Mouse (Mus musculus) thymus, adult 2 months (tissue): Measurements from ENCODE around the gene Atp10a. TPM values are rescaled to one million over a fixed set of nuclear protein-coding genes. Genes with fewer than 3 reads are reported as not detected.

Experiments used
- DNase-seq: peaks from one replicate; pipeline ENCODE4 v3.0.0; 2021
- H3K27ac ChIP-seq: fragments of 200-500 bp; 2 replicates; pipeline ENCODE4 v1.5.1; 2012; ENCODE audit warnings: low read length, control low read depth; ENCODE audit not compliant: control insufficient read depth, insufficient read depth
- H3K27me3 ChIP-seq: fragments of 200-500 bp; 2 replicates; pipeline ENCODE4 v1.6.1; 2012; ENCODE audit warnings: mild to moderate bottlenecking, low read length, moderate library complexity, mixed read lengths; ENCODE audit not compliant: control insufficient read depth, insufficient read depth
- H3K36me3 ChIP-seq: fragments of 200-500 bp; 2 replicates; pipeline ENCODE4 v1.6.1; 2012; ENCODE audit warnings: mild to moderate bottlenecking, low read length, moderate library complexity; ENCODE audit not compliant: control insufficient read depth, insufficient read depth
- H3K4me1 ChIP-seq: fragments of 200-500 bp; replicated peaks from 2 replicates; pipeline ENCODE4 v1.6.1; 2012; ENCODE audit warnings: low read length; ENCODE audit not compliant: control insufficient read depth, insufficient read depth
- H3K4me3 ChIP-seq: fragments of 200-500 bp; 2 replicates; pipeline ENCODE4 v1.5.1; 2012; ENCODE audit warnings: mild to moderate bottlenecking, low read length, control low read depth, moderate library complexity; ENCODE audit not compliant: control insufficient read depth, insufficient read depth
- CTCF ChIP-seq: fragments of 200-500 bp; IDR thresholded peaks from 2 replicates; pipeline ENCODE4 v1.5.1; 2012; ENCODE audit warnings: mild to moderate bottlenecking, control low read depth, low read length, moderate library complexity, borderline replicate concordance; ENCODE audit not compliant: control insufficient read depth, poor library complexity, insufficient read depth; ENCODE audit errors: extremely low read depth
- POLR2A ChIP-seq: fragments of 200-500 bp; IDR thresholded peaks from 2 replicates; pipeline ENCODE4 v1.6.1; 2012; ENCODE audit warnings: mild to moderate bottlenecking, low read length, control low read depth, moderate library complexity; ENCODE audit not compliant: control insufficient read depth, poor library complexity, insufficient read depth; ENCODE audit errors: extremely low read depth
- WGBS: fragments of 180-500 bp; shearing (Covaris S2); methylation state at CpG from one replicate; pipeline ENCODE4 v1.1.7; 2018; 5-methylcytosine and 5-hydroxymethylcytosine counted together
- polyA plus RNA-seq: library from polyadenylated mRNA; depleted of rRNA; stranded (reverse); fragments of >200 nt; gene quantifications from 2 replicates; pipeline ENCODE4 v1.2.3, GENCODE M21; 2012; rRNA removed

Atp10a gene
- polyA plus RNA-seq, result 54.7 and 54.8 TPM in 2 replicates

DNA sequence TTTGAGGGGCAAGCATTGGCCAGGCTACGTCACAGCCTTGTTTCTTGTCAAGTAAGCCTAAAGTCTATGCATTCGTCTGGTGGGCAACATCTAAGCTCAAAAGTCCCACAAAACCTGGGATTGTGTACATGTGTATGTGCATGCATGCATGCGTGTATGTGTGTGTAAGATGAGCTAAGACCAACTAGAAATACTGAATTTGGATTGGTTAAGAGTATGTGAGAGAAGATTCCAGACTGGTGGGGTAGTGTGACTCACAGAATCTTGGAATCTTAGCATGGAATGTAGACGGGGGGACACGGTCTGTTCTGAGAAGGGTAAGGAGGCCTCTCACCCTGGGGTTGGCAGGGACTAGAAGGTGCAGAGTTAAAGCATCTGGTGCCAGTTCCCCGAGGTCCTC lies at the start of gene Atp10a:
Gene Atp10a, plus strand, starts transcription at position 301 of the 400 bp plus-strand sequence.
- Histone ChIP-seq H3K36me3 (no peaks in the 10 kb centered on the region), H3K4me1 (peaks cover 14% of the 10 kb centered on the region), H3K4me3 (no peak within 1 kb of the TSS), H3K27ac (no peak within 1 kb of the TSS), H3K27me3 (no peaks in the 10 kb centered on the region)
- 94% methylated on average over 6 of the region's 6 CpGs for WGBS
- TF ChIP-seq CTCF (no peak), POLR2A (no peak)
- DNase-seq, result no peak

DNA sequence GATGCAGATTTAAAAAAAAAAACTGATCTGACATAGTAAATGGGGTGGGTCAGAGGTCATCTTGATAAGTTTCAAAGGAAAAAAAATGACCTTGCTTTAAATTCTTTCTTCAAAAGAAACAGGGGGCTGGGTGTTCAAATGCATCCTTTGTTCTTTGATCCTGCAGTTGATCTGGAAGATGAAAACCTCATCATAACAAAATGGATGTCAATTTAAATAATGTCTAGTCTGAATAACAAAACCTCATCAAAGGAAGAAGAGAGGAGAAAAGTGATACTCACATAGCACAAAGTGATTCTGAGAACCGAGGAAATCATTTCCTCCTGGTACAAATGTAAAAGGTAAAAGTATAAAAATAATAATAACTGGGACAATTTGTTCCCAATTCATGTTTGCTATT lies 37.9 kb upstream of the Atp10a start:
- TF ChIP-seq CTCF (no peak), POLR2A (no peak)
- Histone ChIP-seq H3K36me3 (no peaks in the 10 kb centered on the region), H3K27ac (no peak overlapping the region), H3K4me3 (no peak overlapping the region), H3K4me1 (no peaks in the 10 kb centered on the region), H3K27me3 (no peaks in the 10 kb centered on the region)
- no peak for DNase-seq
- WGBS, result 4% methylated on average over 1 of the region's 1 CpGs

DNA sequence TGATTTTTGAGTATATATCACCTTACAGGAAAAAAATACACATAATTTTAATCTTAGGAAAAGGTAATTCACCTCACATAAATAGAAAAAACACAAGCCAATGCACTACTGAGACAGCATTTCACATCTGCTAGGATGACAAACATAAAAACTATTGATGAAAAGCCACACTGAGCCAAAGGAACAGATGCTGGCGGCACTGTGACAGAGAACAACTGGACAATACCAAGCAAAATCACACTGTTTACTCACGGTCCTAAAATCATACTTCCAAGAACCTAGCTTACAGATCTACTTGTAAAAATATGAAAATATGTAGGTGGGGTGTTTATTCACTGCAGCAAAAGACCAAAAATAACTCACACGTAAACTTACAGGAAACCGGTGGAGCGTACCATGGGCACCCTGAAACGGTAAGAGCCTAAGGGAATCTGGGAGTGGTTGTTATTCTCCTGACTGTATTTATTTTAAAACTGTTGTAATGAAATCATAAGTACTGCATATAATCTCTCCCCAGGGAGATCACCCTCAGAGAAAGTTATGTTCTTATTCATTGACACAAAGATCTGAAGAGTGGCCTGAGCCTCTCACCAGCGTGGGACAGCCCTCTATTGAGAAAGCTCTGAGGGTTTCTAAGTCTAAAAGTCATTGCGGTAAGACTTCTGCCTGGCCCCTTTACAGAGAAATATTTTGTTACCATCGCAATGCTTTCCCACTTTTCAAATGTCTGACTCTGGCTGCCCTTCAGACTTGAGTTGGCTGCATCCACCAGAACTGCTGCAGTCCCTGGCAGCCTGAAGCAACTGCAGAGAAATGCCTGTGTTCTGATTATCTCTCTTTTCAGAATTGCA lies 29.4 kb upstream of the Atp10a start:
- no peaks in the 10 kb centered on the region for H3K36me3 ChIP-seq
- DNase-seq, result no peak
- peaks cover 3% of the 10 kb centered on the region; the same call in 1 of the 2 replicates for H3K4me1 ChIP-seq
- TF ChIP-seq POLR2A (no peak), CTCF (no peak)
- no peak overlapping the region for H3K27ac ChIP-seq
- WGBS, result 34% methylated on average over 9 of the region's 9 CpGs
- H3K4me3 ChIP-seq, result no peak overlapping the region
- no peaks in the 10 kb centered on the region for H3K27me3 ChIP-seq

- DNase-seq, result no peak
- Histone ChIP-seq H3K4me1 (peaks cover 3% of the 10 kb centered on the region; the same call in 1 of the 2 replicates), H3K4me3 (no peak overlapping the region), H3K27me3 (no peaks in the 10 kb centered on the region), H3K27ac (no peak overlapping the region), H3K36me3 (no peaks in the 10 kb centered on the region)
- 93% methylated on average over 1 of the region's 1 CpGs for WGBS
- TF ChIP-seq CTCF, result no peak
- TF ChIP-seq POLR2A, result no peak
Measured at GRCm38 (mm10) chr7:58627381-58627780, 28.6 kb upstream of the Atp10a start.

DNA sequence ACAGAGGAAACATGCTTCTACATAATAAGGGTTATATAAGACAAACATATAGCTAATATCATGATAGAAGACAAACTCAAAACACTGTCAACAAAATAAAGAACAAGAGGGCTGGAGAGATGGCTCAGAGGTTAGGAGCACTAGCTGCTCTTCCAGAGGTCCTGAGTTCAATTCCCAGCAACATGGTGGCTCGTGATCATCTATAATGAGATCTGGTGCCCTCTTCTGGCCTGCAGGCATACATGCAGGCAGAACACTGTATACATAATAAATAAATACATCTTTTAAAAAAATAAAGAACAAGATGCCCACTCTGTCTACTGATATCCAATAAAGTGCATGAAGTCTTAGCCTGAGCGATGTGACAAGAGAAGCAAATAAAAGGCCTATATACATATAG lies 26.7 kb upstream of the Atp10a start:
- Histone ChIP-seq H3K4me3 (no peak overlapping the region), H3K36me3 (no peaks in the 10 kb centered on the region), H3K27ac (no peak overlapping the region), H3K4me1 (peaks cover 3% of the 10 kb centered on the region; the same call in 1 of the 2 replicates), H3K27me3 (no peaks in the 10 kb centered on the region)
- 95% methylated on average over 2 of the region's 2 CpGs for WGBS
- TF ChIP-seq POLR2A (no peak), CTCF (no peak)
- DNase-seq, result no peak

- WGBS, result 85% methylated on average over 1 of the region's 1 CpGs
- H3K27me3 ChIP-seq, result no peaks in the 10 kb centered on the region
Measured at GRCm38 (mm10) chr7:58633683-58634082, 22.3 kb upstream of the Atp10a start.

GRCm38 (mm10) chr7:58639676-58640075 lies 16.3 kb upstream of the Atp10a start:
- Histone ChIP-seq H3K4me1 (no peaks in the 10 kb centered on the region), H3K36me3 (no peaks in the 10 kb centered on the region), H3K4me3 (no peak overlapping the region), H3K27me3 (no peaks in the 10 kb centered on the region), H3K27ac (no peak overlapping the region)
- 96% methylated on average over 2 of the region's 2 CpGs for WGBS
- no peak for TF ChIP-seq POLR2A
- TF ChIP-seq CTCF, result no peak
- no peak for DNase-seq

More at GRCm38 (mm10) chr7:58633683-58634082, 22.3 kb upstream of the Atp10a start:
- H3K4me3 ChIP-seq, result no peak overlapping the region
- no peak for DNase-seq
- no peaks in the 10 kb centered on the region for H3K36me3 ChIP-seq
- TF ChIP-seq CTCF (no peak), POLR2A (no peak)
- H3K27ac ChIP-seq, result no peak overlapping the region
- H3K4me1 ChIP-seq, result no peaks in the 10 kb centered on the region
